Mouse (Mus musculus): ENCODE data around the gene Arl5b. TPM values are rescaled to one million over a fixed set of nuclear protein-coding genes. Genes with fewer than 3 reads are reported as not detected.

Arl5b gene
- total RNA-seq, 1 experiment, result 32.0 TPM

DNA sequence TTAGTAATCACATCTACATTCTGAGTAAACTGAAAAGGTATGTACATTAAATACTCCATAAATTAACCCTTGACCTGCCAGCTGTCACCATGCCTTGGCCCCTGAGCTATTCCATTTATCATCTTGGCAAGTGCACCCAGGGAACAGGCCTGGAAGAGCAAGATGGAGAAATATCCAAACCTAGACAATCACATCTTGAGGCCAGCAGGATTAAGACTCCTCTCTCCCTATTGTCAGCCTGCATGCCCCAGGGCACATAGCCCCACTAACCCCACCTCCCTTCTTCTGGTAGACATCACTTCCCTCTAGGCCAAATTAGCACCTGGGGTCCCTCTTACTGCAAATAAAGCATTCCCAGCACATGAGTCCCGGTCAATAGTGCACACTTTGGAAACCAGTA lies 21.4 kb upstream of the Arl5b start:
- Histone ChIP-seq H3K9me3 (ENCODE audit: control insufficient read depth, insufficient read depth, low read depth, low read length) (no peaks in the 10 kb centered on the region), H3K9ac (ENCODE audit: insufficient read depth, low read depth, low read length, poor library complexity, severe bottlenecking) (no peak overlapping the region), H3K4me3 (ENCODE audit: insufficient read depth in 1 of 2, low read depth in 1 of 2, low read length in 2 of 2, poor library complexity in 1 of 2, severe bottlenecking in 1 of 2) (no peak overlapping the region), H3K27ac (ENCODE audit: insufficient read depth, low read depth, low read length, poor library complexity, severe bottlenecking) (no peak overlapping the region), H3K36me3 (ENCODE audit: control insufficient read depth, insufficient read depth, low read length, poor library complexity, severe bottlenecking) (peaks cover 2% of the 10 kb centered on the region; the same call in 1 of the 2 replicates), H3K4me1 (ENCODE audit: control insufficient read depth in 2 of 2, insufficient read depth in 2 of 2, low read length in 2 of 2, poor library complexity in 1 of 2) (no peaks in the 10 kb centered on the region)
- in situ Hi-C loops (cut with MboI; ENCODE audit: low sequenced_read_pairs in 2 of 2, unreplicated experiment in 2 of 2), result no loop called here
- no peak for TF ChIP-seq HCFC1 (IDR thresholded peaks at IDR 0.05; ENCODE audit: borderline replicate concordance, insufficient read depth, low read length)
- no peak for TF ChIP-seq ZNF384 (IDR thresholded peaks at IDR 0.05; ENCODE audit: low read depth, low read length)
- no peak for TF ChIP-seq CHD2 (IDR thresholded peaks at IDR 0.05; ENCODE audit: low read depth, low read length)
- no peak for TF ChIP-seq MAFK (IDR thresholded peaks at IDR 0.05; ENCODE audit: insufficient read depth, low read depth, low read length)
- no peak for TF ChIP-seq ZC3H11A (IDR thresholded peaks at IDR 0.05; ENCODE audit: borderline replicate concordance, low read depth, low read length)
- no peak for DNase-seq (ENCODE audit: low read depth, low spot score)

DNA sequence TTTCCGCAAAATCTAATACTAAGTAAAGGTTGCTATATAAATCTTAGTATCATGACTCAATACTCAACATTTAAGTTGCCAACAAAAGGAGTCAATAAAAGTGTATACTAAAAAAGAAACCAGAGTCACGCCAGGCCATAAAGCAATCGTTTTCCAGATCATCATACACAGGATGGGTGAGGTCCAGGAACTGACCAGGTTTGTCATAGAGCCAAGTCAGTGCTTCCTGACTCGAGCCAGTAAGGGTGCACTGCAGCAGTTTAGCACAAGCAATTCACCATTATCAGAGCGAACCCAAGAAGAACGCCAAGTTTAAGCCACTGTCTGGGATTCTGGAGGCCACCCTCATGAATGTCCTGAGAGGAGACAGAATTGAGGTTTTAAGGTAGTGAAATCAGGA lies 10.5 kb upstream of the Arl5b start:
- Histone ChIP-seq H3K4me3 (ENCODE audit: insufficient read depth in 1 of 2, low read depth in 1 of 2, low read length in 2 of 2, poor library complexity in 1 of 2, severe bottlenecking in 1 of 2) (no peak overlapping the region), H3K9me3 (ENCODE audit: control insufficient read depth, insufficient read depth, low read depth, low read length) (no peaks in the 10 kb centered on the region), H3K4me1 (ENCODE audit: control insufficient read depth in 2 of 2, insufficient read depth in 2 of 2, low read length in 2 of 2, poor library complexity in 1 of 2) (no peaks in the 10 kb centered on the region), H3K9ac (ENCODE audit: insufficient read depth, low read depth, low read length, poor library complexity, severe bottlenecking) (no peak overlapping the region), H3K27ac (ENCODE audit: insufficient read depth, low read depth, low read length, poor library complexity, severe bottlenecking) (no peak overlapping the region), H3K36me3 (ENCODE audit: control insufficient read depth, insufficient read depth, low read length, poor library complexity, severe bottlenecking) (no peaks in the 10 kb centered on the region; the same call in none of the 2 replicates)
- in situ Hi-C loops (cut with MboI; ENCODE audit: low sequenced_read_pairs in 2 of 2, unreplicated experiment in 2 of 2), result no loop called here
- no peak for DNase-seq (ENCODE audit: low read depth, low spot score)
- TF ChIP-seq CHD2 (IDR thresholded peaks at IDR 0.05; ENCODE audit: low read depth, low read length), result no peak
- TF ChIP-seq ZC3H11A (IDR thresholded peaks at IDR 0.05; ENCODE audit: borderline replicate concordance, low read depth, low read length), result no peak
- TF ChIP-seq HCFC1 (IDR thresholded peaks at IDR 0.05; ENCODE audit: borderline replicate concordance, insufficient read depth, low read length), result no peak
- no peak for TF ChIP-seq ZNF384 (IDR thresholded peaks at IDR 0.05; ENCODE audit: low read depth, low read length)
- TF ChIP-seq MAFK (IDR thresholded peaks at IDR 0.05; ENCODE audit: insufficient read depth, low read depth, low read length), result no peak

DNA sequence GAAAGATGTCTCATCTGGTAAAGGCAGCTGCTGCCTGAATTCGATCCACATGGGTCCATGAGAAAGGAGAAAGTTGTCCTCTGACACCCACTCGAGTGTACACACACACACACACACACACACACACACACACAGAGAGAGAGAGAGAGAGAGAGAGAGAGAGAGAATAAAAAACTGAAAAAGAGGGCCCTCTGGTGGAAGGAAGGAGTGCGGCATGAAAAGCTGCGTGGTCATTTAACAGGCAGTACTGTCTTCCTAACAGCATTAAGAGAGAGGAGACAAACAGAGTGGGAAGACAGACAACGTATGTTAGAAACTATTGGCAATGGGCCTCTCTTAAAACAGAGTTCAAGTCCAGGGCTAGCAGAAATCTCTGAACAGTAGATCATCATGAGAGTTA lies 8.9 kb upstream of the Arl5b start:
- H3K4me1 ChIP-seq (ENCODE audit: control insufficient read depth in 2 of 2, insufficient read depth in 2 of 2, low read length in 2 of 2, poor library complexity in 1 of 2), result no peaks in the 10 kb centered on the region
- no peak for TF ChIP-seq ZC3H11A (IDR thresholded peaks at IDR 0.05; ENCODE audit: borderline replicate concordance, low read depth, low read length)
- TF ChIP-seq MAFK (IDR thresholded peaks at IDR 0.05; ENCODE audit: insufficient read depth, low read depth, low read length), result no peak
- no peak for TF ChIP-seq HCFC1 (IDR thresholded peaks at IDR 0.05; ENCODE audit: borderline replicate concordance, insufficient read depth, low read length)
- TF ChIP-seq ZNF384 (IDR thresholded peaks at IDR 0.05; ENCODE audit: low read depth, low read length), result no peak
- TF ChIP-seq CHD2 (IDR thresholded peaks at IDR 0.05; ENCODE audit: low read depth, low read length), result no peak
- no peaks in the 10 kb centered on the region; the same call in none of the 2 replicates for H3K36me3 ChIP-seq (ENCODE audit: control insufficient read depth, insufficient read depth, low read length, poor library complexity, severe bottlenecking)
- H3K4me3 ChIP-seq (ENCODE audit: insufficient read depth in 1 of 2, low read depth in 1 of 2, low read length in 2 of 2, poor library complexity in 1 of 2, severe bottlenecking in 1 of 2), result no peak overlapping the region
- H3K9ac ChIP-seq (ENCODE audit: insufficient read depth, low read depth, low read length, poor library complexity, severe bottlenecking), result no peak overlapping the region
- no peaks in the 10 kb centered on the region for H3K9me3 ChIP-seq (ENCODE audit: control insufficient read depth, insufficient read depth, low read depth, low read length)
- in situ Hi-C loops (cut with MboI; ENCODE audit: low sequenced_read_pairs in 2 of 2, unreplicated experiment in 2 of 2), result no loop called here
- no peak overlapping the region for H3K27ac ChIP-seq (ENCODE audit: insufficient read depth, low read depth, low read length, poor library complexity, severe bottlenecking)
- no peak for DNase-seq (ENCODE audit: low read depth, low spot score)

DNA sequence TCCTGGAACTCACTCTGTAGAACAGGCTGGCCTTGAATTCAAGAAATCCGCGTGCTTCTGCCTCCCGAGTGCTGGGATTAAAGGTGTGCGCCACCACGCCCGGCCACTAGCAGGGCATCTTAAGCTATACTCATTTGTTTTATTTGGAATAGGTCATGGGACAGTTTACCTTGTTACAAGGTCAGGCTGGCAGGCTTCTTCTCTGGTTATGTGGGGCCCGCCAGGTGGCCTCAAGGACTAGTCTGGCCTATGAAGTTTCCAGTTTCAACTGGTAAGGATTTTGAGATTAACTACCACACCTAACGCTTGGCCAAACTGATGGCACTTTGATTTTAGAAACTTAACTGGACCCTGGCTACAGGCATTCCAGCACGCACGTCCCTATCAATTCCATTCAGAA lies 5.3 kb downstream of the Arl5b start:
- peaks cover 2 to 3% of the 10 kb centered on the region in 2 experiments; a peak in 2 of 4 replicates for H3K4me1 ChIP-seq (ENCODE audit: control insufficient read depth in 2 of 2, insufficient read depth in 2 of 2, low read length in 2 of 2, poor library complexity in 1 of 2)
- H3K27ac ChIP-seq (ENCODE audit: insufficient read depth, low read depth, low read length, poor library complexity, severe bottlenecking), result peak overlapping the region; percentile 85; the same call in 1 of the 2 replicates
- DNase-seq (ENCODE audit: low read depth, low spot score), result peak; percentile 39
- in situ Hi-C loops (cut with MboI; ENCODE audit: low sequenced_read_pairs in 2 of 2, unreplicated experiment in 2 of 2), result no loop called here
- H3K9me3 ChIP-seq (ENCODE audit: control insufficient read depth, insufficient read depth, low read depth, low read length), result no peaks in the 10 kb centered on the region
- peak overlapping the region; percentile 77 to 96 for H3K4me3 ChIP-seq (ENCODE audit: insufficient read depth in 1 of 2, low read depth in 1 of 2, low read length in 2 of 2, poor library complexity in 1 of 2, severe bottlenecking in 1 of 2)
- TF ChIP-seq MAFK (IDR thresholded peaks at IDR 0.05; ENCODE audit: insufficient read depth, low read depth, low read length), result no peak
- no peak for TF ChIP-seq CHD2 (IDR thresholded peaks at IDR 0.05; ENCODE audit: low read depth, low read length)
- TF ChIP-seq HCFC1 (IDR thresholded peaks at IDR 0.05; ENCODE audit: borderline replicate concordance, insufficient read depth, low read length), result no peak
- no peak for TF ChIP-seq ZC3H11A (IDR thresholded peaks at IDR 0.05; ENCODE audit: borderline replicate concordance, low read depth, low read length)
- no peak for TF ChIP-seq ZNF384 (IDR thresholded peaks at IDR 0.05; ENCODE audit: low read depth, low read length)
- peak overlapping the region; percentile 90 for H3K9ac ChIP-seq (ENCODE audit: insufficient read depth, low read depth, low read length, poor library complexity, severe bottlenecking)
- no peaks in the 10 kb centered on the region for H3K36me3 ChIP-seq (ENCODE audit: control insufficient read depth, insufficient read depth, low read length, poor library complexity, severe bottlenecking)

Data from ES-E14 (cell line).